Mouse (Mus musculus): Measurements from ENCODE around the gene Tmem40. TPM values are rescaled to one million over a fixed set of nuclear protein-coding genes. Genes with fewer than 3 reads are reported as not detected.
A peak's percentile ranks its signal among the peaks of the same experiment; 100 is the strongest.

The Tmem40 gene
- polyA plus RNA-seq, 1 experiment from 2014 or later: 1.6 TPM

GRCm38 (mm10) chr6:115760137-115760536 lies 2.1 kb downstream of the Tmem40 start:
- Histone ChIP-seq H3K27me3 (ENCODE audit: low read depth, poor library complexity, severe bottlenecking) (no peaks in the 10 kb centered on the region), H3K36me3 (no peaks in the 10 kb centered on the region), H3K4me3 (no peak overlapping the region), H3K4me1 (peaks cover 54% of the 10 kb centered on the region), H3K9me3 (replicated peaks) (no peaks in the 10 kb centered on the region), H3K27ac (replicated peaks) (no peak overlapping the region)
- no peak for DNase-seq (ENCODE audit: low spot score)
- WGBS: 92% methylated on average over 4 of the region's 4 CpGs

- no peaks in the 10 kb centered on the region for H3K27me3 ChIP-seq (ENCODE audit: low read depth, poor library complexity, severe bottlenecking)
- 61% methylated on average over 5 of the region's 5 CpGs for WGBS
- H3K4me1 ChIP-seq: peaks cover 55% of the 10 kb centered on the region
- H3K27ac ChIP-seq (replicated peaks): 0 out of 2 replicates have a peak overlapping the region, but pooled peaks have one; percentile 49
- no peak for DNase-seq (ENCODE audit: low spot score)
- H3K4me3 ChIP-seq: no peak overlapping the region
- no peaks in the 10 kb centered on the region for H3K36me3 ChIP-seq
- no peaks in the 10 kb centered on the region for H3K9me3 ChIP-seq (replicated peaks)
Measured at GRCm38 (mm10) chr6:115759461-115759860, 2.7 kb downstream of the Tmem40 start.

GRCm38 (mm10) chr6:115758981-115759435 lies 3.2 kb downstream of the Tmem40 start:
- WGBS: 82% methylated on average over 9 of the region's 9 CpGs
- H3K4me3 ChIP-seq: no peak overlapping the region
- no peak for DNase-seq (ENCODE audit: low spot score)
- no peaks in the 10 kb centered on the region for H3K27me3 ChIP-seq (ENCODE audit: low read depth, poor library complexity, severe bottlenecking)
- no peaks in the 10 kb centered on the region for H3K9me3 ChIP-seq (replicated peaks)
- H3K36me3 ChIP-seq: no peaks in the 10 kb centered on the region
- H3K27ac ChIP-seq (replicated peaks): 0 out of 2 replicates have a peak overlapping the region, but pooled peaks have one; percentile 49
- H3K4me1 ChIP-seq: peaks cover 55% of the 10 kb centered on the region

- H3K36me3 ChIP-seq: no peaks in the 10 kb centered on the region
- no peaks in the 10 kb centered on the region for H3K9me3 ChIP-seq (replicated peaks)
- WGBS: 86% methylated on average over 7 of the region's 7 CpGs
- H3K27ac ChIP-seq (replicated peaks): no peak overlapping the region
- no peaks in the 10 kb centered on the region for H3K27me3 ChIP-seq (ENCODE audit: low read depth, poor library complexity, severe bottlenecking)
- no peak for DNase-seq (ENCODE audit: low spot score)
- no peak overlapping the region for H3K4me3 ChIP-seq
- peaks cover 25% of the 10 kb centered on the region for H3K4me1 ChIP-seq
Measured at GRCm38 (mm10) chr6:115755536-115755935, 6.7 kb downstream of the Tmem40 start.

GRCm38 (mm10) chr6:115746326-115746725 lies 15.9 kb downstream of the Tmem40 start:
- no peaks in the 10 kb centered on the region for H3K36me3 ChIP-seq
- no peak for DNase-seq (ENCODE audit: low spot score)
- peaks cover 14% of the 10 kb centered on the region for H3K4me1 ChIP-seq
- no peaks in the 10 kb centered on the region for H3K9me3 ChIP-seq (replicated peaks)
- H3K27me3 ChIP-seq (ENCODE audit: low read depth, poor library complexity, severe bottlenecking): no peaks in the 10 kb centered on the region
- H3K27ac ChIP-seq (replicated peaks): 0 out of 2 replicates have a peak overlapping the region, but pooled peaks have one; percentile 42
- WGBS: 30% methylated on average over 1 of the region's 1 CpGs
- no peak overlapping the region for H3K4me3 ChIP-seq

GRCm38 (mm10) chr6:115743569-115743968 lies 18.6 kb downstream of the Tmem40 start:
- Histone ChIP-seq H3K4me3 (no peak overlapping the region), H3K27me3 (ENCODE audit: low read depth, poor library complexity, severe bottlenecking) (no peaks in the 10 kb centered on the region), H3K27ac (replicated peaks) (no peak overlapping the region), H3K36me3 (no peaks in the 10 kb centered on the region), H3K4me1 (peaks cover 14% of the 10 kb centered on the region), H3K9me3 (replicated peaks) (no peaks in the 10 kb centered on the region)
- no peak for DNase-seq (ENCODE audit: low spot score)
- WGBS: 13% methylated on average over 1 of the region's 1 CpGs

- Histone ChIP-seq H3K36me3 (no peaks in the 10 kb centered on the region), H3K4me3 (no peak overlapping the region), H3K4me1 (0 out of 2 replicates have a peak, but pooled peaks cover 3% of the 10 kb centered on the region), H3K27me3 (ENCODE audit: low read depth, poor library complexity, severe bottlenecking) (no peaks in the 10 kb centered on the region), H3K27ac (replicated peaks) (no peak overlapping the region), H3K9me3 (replicated peaks) (peaks cover 5% of the 10 kb centered on the region)
- DNase-seq (ENCODE audit: low spot score): no peak
- 96% methylated on average over 5 of the region's 5 CpGs for WGBS
Measured at GRCm38 (mm10) chr6:115739056-115739455, 23.2 kb downstream of the Tmem40 start.

GRCm38 (mm10) chr6:115734909-115735308 lies 27.3 kb downstream of the Tmem40 start:
- DNase-seq (ENCODE audit: low spot score): peak; percentile 35
- Histone ChIP-seq H3K27ac (replicated peaks) (no peak overlapping the region), H3K36me3 (no peaks in the 10 kb centered on the region), H3K9me3 (replicated peaks) (peaks cover 5% of the 10 kb centered on the region), H3K27me3 (ENCODE audit: low read depth, poor library complexity, severe bottlenecking) (no peaks in the 10 kb centered on the region), H3K4me3 (no peak overlapping the region), H3K4me1 (0 out of 2 replicates have a peak, but pooled peaks cover 2% of the 10 kb centered on the region)
- 73% methylated on average over 4 of the region's 4 CpGs for WGBS

- H3K9me3 ChIP-seq (replicated peaks): peaks cover 5% of the 10 kb centered on the region
- H3K4me3 ChIP-seq: no peak overlapping the region
- H3K36me3 ChIP-seq: no peaks in the 10 kb centered on the region
- H3K4me1 ChIP-seq: 0 out of 2 replicates have a peak, but pooled peaks cover 2% of the 10 kb centered on the region
- 89% methylated on average over 22 of the region's 22 CpGs for WGBS
- no peaks in the 10 kb centered on the region for H3K27me3 ChIP-seq (ENCODE audit: low read depth, poor library complexity, severe bottlenecking)
- no peak for DNase-seq (ENCODE audit: low spot score)
- no peak overlapping the region for H3K27ac ChIP-seq (replicated peaks)
Measured at GRCm38 (mm10) chr6:115732341-115732928, 29.8 kb downstream of the Tmem40 start.

GRCm38 (mm10) chr6:115730560-115731342 lies 31.5 kb downstream of the Tmem40 start:
- peaks cover 9% of the 10 kb centered on the region for H3K9me3 ChIP-seq (replicated peaks)
- H3K27me3 ChIP-seq (ENCODE audit: low read depth, poor library complexity, severe bottlenecking): no peaks in the 10 kb centered on the region
- H3K4me3 ChIP-seq: no peak overlapping the region
- H3K4me1 ChIP-seq: 0 out of 2 replicates have a peak, but pooled peaks cover 2% of the 10 kb centered on the region
- no peaks in the 10 kb centered on the region for H3K36me3 ChIP-seq
- WGBS: 79% methylated on average over 20 of the region's 20 CpGs
- no peak for DNase-seq (ENCODE audit: low spot score)
- H3K27ac ChIP-seq (replicated peaks): no peak overlapping the region

GRCm38 (mm10) chr6:115727570-115727969 lies 34.6 kb downstream of the Tmem40 start:
- H3K9me3 ChIP-seq (replicated peaks): peaks cover 4% of the 10 kb centered on the region; the same call in 1 of the 2 replicates
- 0 out of 2 replicates have a peak, but pooled peaks cover 2% of the 10 kb centered on the region for H3K4me1 ChIP-seq
- no peak for DNase-seq (ENCODE audit: low spot score)
- no peak overlapping the region for H3K4me3 ChIP-seq
- no peaks in the 10 kb centered on the region for H3K36me3 ChIP-seq
- H3K27me3 ChIP-seq (ENCODE audit: low read depth, poor library complexity, severe bottlenecking): no peaks in the 10 kb centered on the region
- 43% methylated on average over 2 of the region's 2 CpGs for WGBS
- H3K27ac ChIP-seq (replicated peaks): no peak overlapping the region

- Histone ChIP-seq H3K4me1 (0 out of 2 replicates have a peak, but pooled peaks cover 2% of the 10 kb centered on the region), H3K27me3 (ENCODE audit: low read depth, poor library complexity, severe bottlenecking) (no peaks in the 10 kb centered on the region), H3K4me3 (no peak overlapping the region), H3K36me3 (no peaks in the 10 kb centered on the region), H3K9me3 (replicated peaks) (peaks cover 4% of the 10 kb centered on the region; the same call in 1 of the 2 replicates), H3K27ac (replicated peaks) (no peak overlapping the region)
- WGBS: 76% methylated on average over 1 of the region's 1 CpGs
- peak; percentile 59 for DNase-seq (ENCODE audit: low spot score)
Measured at GRCm38 (mm10) chr6:115727108-115727507, 35.1 kb downstream of the Tmem40 start.

- H3K36me3 ChIP-seq: no peaks in the 10 kb centered on the region
- no peak overlapping the region for H3K4me3 ChIP-seq
- WGBS: 89% methylated on average over 5 of the region's 5 CpGs
- no peak for DNase-seq (ENCODE audit: low spot score)
- H3K9me3 ChIP-seq (replicated peaks): peaks cover 1% of the 10 kb centered on the region; the same call in 1 of the 2 replicates
- H3K27me3 ChIP-seq (ENCODE audit: low read depth, poor library complexity, severe bottlenecking): no peaks in the 10 kb centered on the region
- H3K27ac ChIP-seq (replicated peaks): no peak overlapping the region
- H3K4me1 ChIP-seq: peaks cover 14% of the 10 kb centered on the region
Measured at GRCm38 (mm10) chr6:115722246-115722645, 40.0 kb downstream of the Tmem40 start.

All from midbrain, embryonic 10.5 days (tissue).